Comparison of ENCODE assay signal across 12 mouse cellular contexts in genomic region chr5:128732416-128733014, GRCm38 (mm10). TPM values are rescaled to one million over a fixed set of nuclear protein-coding genes. Genes with fewer than 3 reads are reported as not detected.
DNase-seq lines count a peak whose midpoint lies in the region; ATAC-seq and TF ChIP-seq lines count a peak whose summit lies in the region.
"Had no signal": no experiment of that assay in that cellular context is flagged by ENCODE, and none has a peak within 500 bp of the region (broad histone marks: within the 10 kb centered on the region; RNA-seq: fewer than 3 reads in every experiment).

No protein-coding gene starts in this region.

- H3K4me1 ChIP-seq in hindbrain, postnatal 0 days (ENCODE audit: insufficient read depth, low read length) = no peaks in the 10 kb centered on the region
- no peaks in the 10 kb centered on the region for H3K4me1 ChIP-seq in hindbrain, embryonic 14.5 days (replicated peaks; ENCODE audit: control insufficient read depth, insufficient read depth, low read length)
- no peaks in the 10 kb centered on the region for H3K4me1 ChIP-seq in midbrain, postnatal 0 days (ENCODE audit: insufficient read depth, low read length)
- H3K4me1 ChIP-seq in midbrain, embryonic 16.5 days (ENCODE audit: control insufficient read depth, insufficient read depth, low read length) = no peaks in the 10 kb centered on the region
- H3K4me1 ChIP-seq: intestine, embryonic 15.5 days; midbrain, embryonic 12.5 days had no signal

- H3K9ac ChIP-seq in hindbrain, postnatal 0 days (replicated peaks; ENCODE audit: low read length) = no peak overlapping the region
- no peak overlapping the region for H3K9ac ChIP-seq in hindbrain, embryonic 14.5 days
- no peak overlapping the region for H3K9ac ChIP-seq in midbrain, postnatal 0 days (replicated peaks; ENCODE audit: low read length, poor library complexity, severe bottlenecking)
- no peak overlapping the region for H3K9ac ChIP-seq in midbrain, embryonic 16.5 days (ENCODE audit: low read depth, low read length)
- H3K9ac ChIP-seq: intestine, embryonic 15.5 days; midbrain, embryonic 12.5 days had no signal

- ATAC-seq in hindbrain, postnatal 0 days = no peak
- no peak for ATAC-seq in hindbrain, embryonic 14.5 days (ENCODE audit: low FRiP score)
- ATAC-seq in midbrain, postnatal 0 days (ENCODE audit: low FRiP score) = no peak
- ATAC-seq in midbrain, embryonic 16.5 days = no peak
- ATAC-seq: intestine, embryonic 15.5 days had no signal

- no peak overlapping the region for H3K4me3 ChIP-seq in hindbrain, postnatal 0 days (ENCODE audit: low read length)
- no peak overlapping the region for H3K4me3 ChIP-seq in hindbrain, embryonic 14.5 days (replicated peaks; ENCODE audit: low read length)
- H3K4me3 ChIP-seq in midbrain, postnatal 0 days (ENCODE audit: low read depth, low read length) = no peak overlapping the region
- no peak overlapping the region for H3K4me3 ChIP-seq in midbrain, embryonic 16.5 days (ENCODE audit: low read depth, low read length)
- H3K4me3 ChIP-seq: intestine, embryonic 15.5 days; midbrain, embryonic 12.5 days had no signal

- no peaks in the 10 kb centered on the region for H3K9me3 ChIP-seq in hindbrain, postnatal 0 days (ENCODE audit: low read length)
- H3K9me3 ChIP-seq in hindbrain, embryonic 14.5 days (ENCODE audit: control insufficient read depth, low read length) = no peaks in the 10 kb centered on the region
- H3K9me3 ChIP-seq in midbrain, postnatal 0 days (ENCODE audit: low read length) = no peaks in the 10 kb centered on the region
- no peaks in the 10 kb centered on the region for H3K9me3 ChIP-seq in midbrain, embryonic 16.5 days (replicated peaks; ENCODE audit: control insufficient read depth, low read length, poor library complexity, severe bottlenecking)
- H3K9me3 ChIP-seq: intestine, embryonic 15.5 days; midbrain, embryonic 12.5 days had no signal

- peak; percentile 59 for TF ChIP-seq CTCF in hindbrain, postnatal 0 days (IDR thresholded peaks at IDR 0.05; ENCODE audit: low read depth)
- TF ChIP-seq CTCF in midbrain, postnatal 0 days (IDR thresholded peaks at IDR 0.05) = peak; percentile 59

- H3K27ac ChIP-seq in hindbrain, postnatal 0 days = no peak overlapping the region
- no peak overlapping the region for H3K27ac ChIP-seq in hindbrain, embryonic 14.5 days
- H3K27ac ChIP-seq in midbrain, postnatal 0 days (ENCODE audit: low read depth, low read length) = no peak overlapping the region
- no peak overlapping the region for H3K27ac ChIP-seq in midbrain, embryonic 16.5 days (ENCODE audit: low read length)
- H3K27ac ChIP-seq: intestine, embryonic 15.5 days; midbrain, embryonic 12.5 days had no signal

- DNase-seq in hindbrain, postnatal 0 days (ENCODE audit: low spot score) = peak; percentile 29
- DNase-seq in hindbrain, embryonic 14.5 days (ENCODE audit: low spot score) = no peak
- no peak for DNase-seq in midbrain, postnatal 0 days (ENCODE audit: low spot score)
- DNase-seq in c-Kit-positive CD71-negative TER-119-negative erythroid progenitor cells, embryonic 14.5 days (ENCODE audit: low read depth) = peak; percentile 7
- peak; percentile 66 for DNase-seq in retina, embryonic 14.5 days (ENCODE audit: low spot score)
- no peak for DNase-seq in left cerebral cortex, adult 11 months (ENCODE audit: low spot score)
- no peak for DNase-seq in adipocyte (ENCODE audit: low spot score)
- DNase-seq: gastrocnemius, postnatal 36 days had no signal

- no peaks in the 10 kb centered on the region for H3K36me3 ChIP-seq in hindbrain, postnatal 0 days (ENCODE audit: insufficient read depth, low read length)
- no peaks in the 10 kb centered on the region for H3K36me3 ChIP-seq in hindbrain, embryonic 14.5 days (replicated peaks; ENCODE audit: control insufficient read depth, insufficient read depth)
- no peaks in the 10 kb centered on the region for H3K36me3 ChIP-seq in midbrain, postnatal 0 days (ENCODE audit: insufficient read depth, low read length)
- no peaks in the 10 kb centered on the region for H3K36me3 ChIP-seq in midbrain, embryonic 16.5 days (ENCODE audit: control insufficient read depth, insufficient read depth, low read length)
- H3K36me3 ChIP-seq: G1E; intestine, embryonic 15.5 days; midbrain, embryonic 12.5 days had no signal

- 79% methylated on average over 11 of the region's 11 CpGs for WGBS in hindbrain, postnatal 0 days
- WGBS in hindbrain, embryonic 14.5 days = 76% methylated on average over 11 of the region's 11 CpGs
- 72% methylated on average over 11 of the region's 11 CpGs for WGBS in midbrain, postnatal 0 days
- WGBS in midbrain, embryonic 16.5 days = 66% methylated on average over 11 of the region's 11 CpGs

- H3K27me3 ChIP-seq in hindbrain, postnatal 0 days (ENCODE audit: insufficient read depth, low read length) = no peaks in the 10 kb centered on the region
- no peaks in the 10 kb centered on the region for H3K27me3 ChIP-seq in hindbrain, embryonic 14.5 days (ENCODE audit: control insufficient read depth, insufficient read depth, low read length)
- 0 out of 2 replicates have a peak, but pooled peaks cover 3% of the 10 kb centered on the region for H3K27me3 ChIP-seq in midbrain, postnatal 0 days (ENCODE audit: insufficient read depth, low read length)
- no peaks in the 10 kb centered on the region for H3K27me3 ChIP-seq in midbrain, embryonic 16.5 days (ENCODE audit: control insufficient read depth, insufficient read depth, low read depth, low read length)
- H3K27me3 ChIP-seq: intestine, embryonic 15.5 days had no signal

- H3K4me2 ChIP-seq in hindbrain, postnatal 0 days (ENCODE audit: low read depth, low read length) = no peak overlapping the region
- no peak overlapping the region for H3K4me2 ChIP-seq in hindbrain, embryonic 14.5 days (replicated peaks)
- H3K4me2 ChIP-seq in midbrain, postnatal 0 days (ENCODE audit: low read depth, low read length, poor library complexity, severe bottlenecking) = no peak overlapping the region
- no peak overlapping the region for H3K4me2 ChIP-seq in midbrain, embryonic 16.5 days (ENCODE audit: low read length)
- H3K4me2 ChIP-seq: intestine, embryonic 15.5 days; midbrain, embryonic 12.5 days had no signal

RNA-seq across cellular contexts. Expression of gene Piwil1, which starts 30.2 kb away (rescaled TPM):
- total RNA-seq in hindbrain, postnatal 0 days (2014; rRNA removed) = 0.10 and 1.4 TPM in 2 replicates
- polyA plus RNA-seq in hindbrain, postnatal 0 days (2015; fragmentation: Nextera tagmentation; extraction: Ambion mirVana) = 0.30 and 0.40 TPM in 2 replicates
- 0.12 and 0.19 TPM in 2 replicates for polyA plus RNA-seq in hindbrain, embryonic 14.5 days (2014; fragmentation: Nextera tagmentation; extraction: Ambion mirVana)
- total RNA-seq in midbrain, postnatal 0 days (2014; rRNA removed) = 0.22 and 0.76 TPM in 2 replicates
- polyA plus RNA-seq in midbrain, postnatal 0 days (2015; fragmentation: Nextera tagmentation; extraction: Ambion mirVana) = 0.45 and 0.47 TPM in 2 replicates
- 0.28 and 0.45 TPM in 2 replicates for polyA plus RNA-seq in midbrain, embryonic 16.5 days (2015; fragmentation: Nextera tagmentation; extraction: Ambion mirVana)
- total RNA-seq: gastrocnemius, postnatal 36 days had no signal
- polyA plus RNA-seq: G1E; intestine, embryonic 15.5 days had no signal

Comparison
In these comparisons a context has a peak if more than half of its experiments do, and no peak if none do; other contexts are left out.
1. DNase-seq: peak in hindbrain, postnatal 0 days (single experiment), c-Kit-positive CD71-negative TER-119-negative erythroid progenitor cells, embryonic 14.5 days (single experiment) and retina, embryonic 14.5 days (single experiment); none in hindbrain, embryonic 14.5 days (single experiment), midbrain, postnatal 0 days (single experiment), left cerebral cortex, adult 11 months (single experiment) and adipocyte (single experiment).